Mouse (Mus musculus): Measurements from ENCODE around the gene Rabgap1l. TPM values are rescaled to one million over a fixed set of nuclear protein-coding genes. Genes with fewer than 3 reads are reported as not detected.
"Not testable (repeated sequence)": the region's sequence is repeated elsewhere in the genome, so short reads cannot be mapped to it uniquely, and the experiment has no call there.

Gene Rabgap1l
- polyA plus RNA-seq, 1 experiment from 2014 or later = 21.3 TPM

DNA sequence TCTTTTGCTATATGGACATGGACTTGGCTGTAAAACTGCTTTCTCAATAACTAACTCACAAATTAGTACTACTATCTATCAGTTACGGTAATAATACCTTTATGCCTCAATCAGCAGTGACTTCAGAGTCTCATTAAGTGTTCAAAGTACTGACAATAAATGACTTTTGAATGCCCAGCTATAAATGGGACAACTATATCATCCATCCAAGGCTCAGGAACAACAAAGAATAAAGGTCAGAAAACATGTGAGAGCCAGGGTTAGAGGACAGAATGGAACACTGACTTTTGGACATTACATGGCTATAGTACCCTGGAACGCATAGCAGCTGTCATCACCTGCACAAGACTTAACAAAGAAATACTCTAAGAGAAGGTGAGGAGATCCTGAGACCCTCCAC is 108.8 kb downstream of the Rabgap1l start:
- no peaks in the 10 kb centered on the region for H3K27me3 ChIP-seq
- H3K27ac ChIP-seq = no peak overlapping the region
- no peak for ATAC-seq
- no peak overlapping the region for H3K9ac ChIP-seq
- no peaks in the 10 kb centered on the region for H3K4me1 ChIP-seq
- no peak overlapping the region for H3K4me2 ChIP-seq
- H3K36me3 ChIP-seq (ENCODE audit: poor library complexity, severe bottlenecking) = no peaks in the 10 kb centered on the region
- WGBS = 95% methylated on average over 2 of the region's 2 CpGs
- no peak overlapping the region for H3K4me3 ChIP-seq
- no peaks in the 10 kb centered on the region for H3K9me3 ChIP-seq (replicated peaks)

DNA sequence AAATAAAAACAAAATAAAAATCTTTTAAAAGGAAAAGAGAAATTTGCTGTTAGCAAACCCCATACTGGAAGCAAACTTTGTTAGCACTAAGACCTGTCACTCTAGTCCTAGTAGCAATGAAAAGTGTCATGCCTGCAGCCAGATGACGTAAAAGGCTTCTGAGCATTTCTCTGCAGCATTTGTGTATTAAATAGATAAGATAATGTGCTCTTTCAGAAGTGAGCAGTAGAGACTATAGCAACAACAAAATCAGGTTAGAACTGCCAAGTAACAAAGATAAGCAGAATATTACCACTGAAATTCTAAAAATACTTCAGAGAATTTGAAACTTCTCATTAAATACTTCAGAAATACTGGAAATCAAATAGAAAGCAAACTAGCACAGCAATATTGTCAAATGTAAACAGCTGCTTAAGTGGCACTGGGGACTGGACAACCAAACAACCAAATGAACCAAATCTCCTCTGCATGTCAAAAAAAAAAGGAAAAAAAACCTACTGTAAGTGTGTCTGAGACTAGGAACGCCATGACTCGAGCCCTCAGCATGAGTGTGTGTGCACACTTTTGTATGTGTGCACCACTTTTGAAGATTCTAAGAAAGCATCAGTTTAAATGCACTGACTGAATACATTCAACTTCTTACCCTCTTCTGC is 111.5 kb downstream of the Rabgap1l start:
- Histone ChIP-seq H3K36me3 (ENCODE audit: poor library complexity, severe bottlenecking) (no peaks in the 10 kb centered on the region), H3K9me3 (replicated peaks) (no peaks in the 10 kb centered on the region), H3K4me3 (no peak overlapping the region), H3K27me3 (no peaks in the 10 kb centered on the region), H3K4me2 (no peak overlapping the region), H3K27ac (no peak overlapping the region), H3K4me1 (no peaks in the 10 kb centered on the region), H3K9ac (no peak overlapping the region)
- WGBS = 93% methylated on average over 3 of the region's 3 CpGs
- no peak for ATAC-seq

DNA sequence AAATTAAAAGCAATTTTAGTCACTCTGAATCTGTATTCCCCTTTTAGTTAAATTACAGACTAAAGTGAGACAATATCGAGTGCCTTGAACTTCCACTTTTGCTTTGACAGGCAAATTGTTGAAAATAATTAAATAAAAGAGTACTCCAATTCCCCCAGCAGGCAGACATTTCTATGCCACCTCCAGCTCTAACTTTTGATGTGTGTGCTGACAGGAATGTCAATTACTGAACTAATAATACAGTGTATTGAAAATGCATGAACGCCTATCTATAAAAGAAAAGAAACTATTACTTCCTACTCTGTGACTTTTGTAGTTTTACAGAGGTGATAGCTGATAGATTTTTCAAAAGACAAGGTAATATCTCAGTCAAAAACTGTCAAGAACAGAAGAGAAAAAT is 118.2 kb downstream of the Rabgap1l start:
- 64% methylated on average over 2 of the region's 2 CpGs for WGBS
- no peak for ATAC-seq

GRCm38 (mm10) chr1:160672088-160672814 is 120.8 kb downstream of the Rabgap1l start:
- Histone ChIP-seq H3K27me3 (no peaks in the 10 kb centered on the region), H3K27ac (no peak overlapping the region), H3K4me2 (no peak overlapping the region), H3K4me1 (no peaks in the 10 kb centered on the region), H3K9me3 (replicated peaks) (no peaks in the 10 kb centered on the region), H3K36me3 (ENCODE audit: poor library complexity, severe bottlenecking) (no peaks in the 10 kb centered on the region), H3K9ac (no peak overlapping the region), H3K4me3 (no peak overlapping the region)
- no peak for ATAC-seq
- WGBS = 79% methylated on average over 3 of the region's 3 CpGs

More for the DNA sequence above, 118.2 kb downstream of the Rabgap1l start:
- Histone ChIP-seq H3K36me3 (ENCODE audit: poor library complexity, severe bottlenecking) (no peaks in the 10 kb centered on the region), H3K4me2 (no peak overlapping the region), H3K27ac (no peak overlapping the region), H3K4me3 (no peak overlapping the region), H3K4me1 (no peaks in the 10 kb centered on the region), H3K27me3 (no peaks in the 10 kb centered on the region), H3K9ac (no peak overlapping the region), H3K9me3 (replicated peaks) (no peaks in the 10 kb centered on the region)

DNA sequence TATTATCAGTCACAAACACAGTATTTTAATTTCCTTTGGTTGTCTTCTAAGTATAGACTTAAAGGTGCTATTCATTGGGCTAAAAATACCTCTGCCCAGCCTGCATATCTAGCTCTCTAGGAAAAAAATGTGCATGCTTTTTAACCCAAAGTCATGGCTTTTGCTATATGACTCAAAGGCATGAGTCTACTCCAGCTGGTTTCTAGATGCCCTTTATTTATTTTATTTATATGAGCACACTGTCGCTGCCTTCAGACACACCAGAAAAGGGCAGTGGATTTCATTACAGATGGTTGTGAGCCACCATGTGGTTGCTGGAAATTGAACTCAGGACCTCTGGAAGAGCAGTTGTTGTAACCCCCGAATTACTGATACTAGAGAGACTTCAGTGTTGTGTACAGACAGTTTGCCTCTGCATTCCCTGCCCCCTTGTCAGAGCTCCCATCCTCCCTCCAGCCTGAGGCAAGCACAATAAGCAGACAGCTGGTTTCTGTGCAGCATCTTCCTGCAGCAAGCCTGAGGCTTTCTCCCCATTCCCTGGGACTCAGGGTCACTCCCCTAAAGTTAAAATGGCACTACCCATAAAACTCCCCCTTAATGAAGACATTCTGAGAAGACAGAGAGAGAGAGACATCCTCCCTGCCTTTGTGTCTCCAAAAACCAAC is 137.1 kb downstream of the Rabgap1l start:
- ATAC-seq = no peak
- H3K9ac ChIP-seq = no peak overlapping the region

GRCm38 (mm10) chr1:160651691-160652090 is 141.3 kb downstream of the Rabgap1l start:
- 49% methylated on average over 3 of the region's 3 CpGs for WGBS
- ATAC-seq = no peak

More for the DNA sequence above, 137.1 kb downstream of the Rabgap1l start:
- Histone ChIP-seq H3K9me3 (replicated peaks) (no peaks in the 10 kb centered on the region), H3K36me3 (ENCODE audit: poor library complexity, severe bottlenecking) (no peaks in the 10 kb centered on the region), H3K27me3 (no peaks in the 10 kb centered on the region), H3K4me3 (no peak overlapping the region), H3K4me1 (no peaks in the 10 kb centered on the region), H3K27ac (no peak overlapping the region), H3K4me2 (no peak overlapping the region)
- 74% methylated on average over 2 of the region's 2 CpGs for WGBS

DNA sequence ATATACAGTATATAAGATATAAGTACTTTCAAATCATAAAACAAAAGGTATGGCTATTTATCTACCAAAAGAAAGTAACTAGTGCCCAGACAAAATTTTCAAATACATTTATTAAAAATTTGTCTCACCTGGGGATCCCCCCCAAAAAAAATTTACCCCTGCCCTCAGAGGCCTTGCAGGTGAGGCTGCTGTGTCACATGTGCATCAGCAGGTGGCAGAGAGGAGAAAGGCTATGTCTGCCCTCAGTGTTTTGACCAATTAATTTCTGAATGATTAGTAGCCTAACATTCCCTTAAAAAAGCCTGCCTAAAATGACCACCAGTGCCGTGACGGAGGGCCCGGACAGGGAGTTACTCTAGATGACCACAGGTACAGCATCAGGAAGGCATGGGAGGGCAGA is 147.6 kb downstream of the Rabgap1l start:
- Histone ChIP-seq H3K4me3 (no peak overlapping the region), H3K27ac (no peak overlapping the region), H3K4me1 (no peaks in the 10 kb centered on the region), H3K4me2 (no peak overlapping the region), H3K9me3 (replicated peaks) (no peaks in the 10 kb centered on the region), H3K27me3 (no peaks in the 10 kb centered on the region), H3K36me3 (ENCODE audit: poor library complexity, severe bottlenecking) (no peaks in the 10 kb centered on the region), H3K9ac (no peak overlapping the region)
- ATAC-seq = no peak
- 89% methylated on average over 3 of the region's 3 CpGs for WGBS

More at GRCm38 (mm10) chr1:160651691-160652090, 141.3 kb downstream of the Rabgap1l start:
- H3K27ac ChIP-seq = no peak overlapping the region
- H3K27me3 ChIP-seq = no peaks in the 10 kb centered on the region
- H3K9me3 ChIP-seq (replicated peaks) = no peaks in the 10 kb centered on the region
- H3K36me3 ChIP-seq (ENCODE audit: poor library complexity, severe bottlenecking) = no peaks in the 10 kb centered on the region
- H3K9ac ChIP-seq = no peak overlapping the region
- no peak overlapping the region for H3K4me3 ChIP-seq
- H3K4me1 ChIP-seq = no peaks in the 10 kb centered on the region
- no peak overlapping the region for H3K4me2 ChIP-seq

- 88% methylated on average over 12 of the region's 12 CpGs for WGBS
- no peaks in the 10 kb centered on the region for H3K4me1 ChIP-seq
- no peak for ATAC-seq
- no peak overlapping the region for H3K4me2 ChIP-seq
- H3K27me3 ChIP-seq = no peaks in the 10 kb centered on the region
- H3K9ac ChIP-seq = no peak overlapping the region
- no peaks in the 10 kb centered on the region for H3K9me3 ChIP-seq (replicated peaks)
- H3K36me3 ChIP-seq (ENCODE audit: poor library complexity, severe bottlenecking) = no peaks in the 10 kb centered on the region
- H3K27ac ChIP-seq = no peak overlapping the region
- no peak overlapping the region for H3K4me3 ChIP-seq
These were observed 164.6 kb downstream of the Rabgap1l start for GRCm38 (mm10) chr1:160628213-160628932.

DNA sequence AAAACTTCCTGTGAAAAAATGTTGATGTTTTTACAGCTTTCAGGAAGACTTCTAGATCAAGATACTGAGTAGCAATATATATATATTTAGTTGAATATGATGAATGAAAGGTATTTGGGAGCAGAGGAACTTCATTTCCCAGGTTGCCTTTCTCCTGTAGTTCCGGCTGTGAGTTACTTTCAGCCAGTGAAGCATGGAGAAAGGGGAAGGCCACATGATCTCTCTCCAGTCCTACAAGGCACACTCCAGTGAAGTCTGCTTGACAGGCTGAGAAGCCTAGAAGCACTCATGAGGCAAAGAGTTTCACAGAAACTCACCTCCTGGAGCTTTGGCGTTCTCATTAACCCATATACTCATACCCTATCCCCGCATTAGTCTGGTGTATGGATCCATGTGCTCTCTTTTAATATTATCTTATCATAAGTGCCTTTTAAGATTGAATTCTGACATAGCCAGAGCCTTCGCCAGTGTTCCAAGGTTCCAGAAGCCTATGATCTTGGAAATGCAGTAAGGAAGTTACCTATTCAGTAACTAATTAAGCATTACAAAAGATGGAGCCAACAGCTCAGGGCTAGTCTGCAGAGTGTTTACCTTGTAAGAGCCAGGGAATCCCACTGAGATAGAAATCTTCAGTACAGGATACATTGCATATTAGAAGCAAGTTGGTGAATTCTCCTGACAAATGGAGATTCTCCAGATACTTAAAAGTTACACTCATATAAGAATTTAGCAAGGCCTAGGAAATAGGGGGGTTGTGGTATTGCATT is 168.5 kb downstream of the Rabgap1l start:
- not testable (repeated sequence) for H3K4me2 ChIP-seq; H3K9ac ChIP-seq; H3K4me3 ChIP-seq; H3K36me3 ChIP-seq (ENCODE audit: poor library complexity, severe bottlenecking); ATAC-seq; H3K27ac ChIP-seq; H3K27me3 ChIP-seq; H3K4me1 ChIP-seq; H3K9me3 ChIP-seq (replicated peaks)
- whole genome bisulfite sequencing = 72% methylated on average over 4 of the region's 4 CpGs

DNA sequence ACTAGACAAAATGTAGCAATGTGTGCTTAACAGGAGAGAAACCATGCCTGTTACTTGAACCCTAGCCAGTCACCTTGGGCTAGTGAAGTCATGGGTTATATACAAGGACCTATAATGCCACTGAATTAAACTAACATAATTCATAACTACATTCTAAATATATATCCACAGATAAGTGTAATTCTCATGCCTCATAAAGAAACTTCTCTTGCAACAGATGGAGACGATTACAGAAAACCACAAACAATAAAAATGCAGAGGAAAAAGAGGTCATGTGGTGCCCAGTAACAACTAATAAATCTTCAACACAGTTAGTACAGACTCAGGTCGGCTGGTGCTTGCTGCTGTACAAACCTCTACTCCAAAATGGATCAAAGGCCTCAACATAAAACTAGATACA is 174.8 kb downstream of the Rabgap1l start:
- ATAC-seq = no peak
- Histone ChIP-seq H3K9me3 (replicated peaks) (no peaks in the 10 kb centered on the region), H3K4me1 (no peaks in the 10 kb centered on the region), H3K4me3 (no peak overlapping the region), H3K9ac (no peak overlapping the region), H3K4me2 (no peak overlapping the region), H3K27me3 (no peaks in the 10 kb centered on the region), H3K27ac (no peak overlapping the region), H3K36me3 (ENCODE audit: poor library complexity, severe bottlenecking) (no peaks in the 10 kb centered on the region)
- WGBS = 89% methylated on average over 2 of the region's 2 CpGs

GRCm38 (mm10) chr1:160606425-160606824 is 186.6 kb downstream of the Rabgap1l start:
- Histone ChIP-seq H3K4me2 (no peak overlapping the region), H3K9ac (no peak overlapping the region), H3K4me1 (no peaks in the 10 kb centered on the region), H3K9me3 (replicated peaks) (no peaks in the 10 kb centered on the region), H3K36me3 (ENCODE audit: poor library complexity, severe bottlenecking) (no peaks in the 10 kb centered on the region), H3K4me3 (no peak overlapping the region), H3K27me3 (no peaks in the 10 kb centered on the region), H3K27ac (no peak overlapping the region)
- no peak for ATAC-seq
- 35% methylated on average over 2 of the region's 2 CpGs for WGBS
